Mouse (Mus musculus) left cerebral cortex, adult 8-10 months (tissue): ENCODE results near the gene Dguok. TPM values are rescaled to one million over a fixed set of nuclear protein-coding genes. Genes with fewer than 3 reads are reported as not detected.

Experiments
- DNase-seq, 2 experiments: peaks; one replicate each; pipeline ENCODE4 v3.0.0; 2022; ENCODE audit warnings: low spot score in 2 of 2
- total RNA-seq, 4 experiments: library from RNA; stranded (reverse); gene quantifications; 2 replicates each; pipeline ENCODE4 v1.2.4; 2022

The Dguok gene
- total RNA-seq, 4 experiments from 2014 or later = 23.9 to 35.7 (median 30.9) TPM

GRCm38 (mm10) chr6:83435174-83435573 is 71.6 kb downstream of the Dguok start:
- no peak for DNase-seq

GRCm38 (mm10) chr6:83433546-83433945 is 73.2 kb downstream of the Dguok start:
- no peak for DNase-seq

GRCm38 (mm10) chr6:83432966-83433365 is 73.8 kb downstream of the Dguok start:
- no peak for DNase-seq

Other genes starting within 250 kb of the Dguok start
- gene Mthfd2, start 181.1 kb downstream of the Dguok start, total RNA-seq = 1 to 10 TPM; 5.3 to 8.7 (median 7.0) TPM
- 10 to 100 TPM; 16.8 to 22.9 (median 17.5) TPM for gene Mob1a, start 181.0 kb downstream of the Dguok start, total RNA-seq
- gene Bola3, start 157.8 kb downstream of the Dguok start, total RNA-seq = 10 to 100 TPM; 34.5 to 61.7 (median 53.5) TPM
- 10 to 100 TPM; 54.7 to 62.8 (median 59.4) TPM for gene Tet3, start 47.9 kb downstream of the Dguok start, total RNA-seq
- gene Actg2, start 29.3 kb upstream of the Dguok start, total RNA-seq = not detected
- gene Stambp, start 65.8 kb upstream of the Dguok start, total RNA-seq = 10 to 100 TPM; 32.9 to 39.3 (median 37.3) TPM
- not detected for gene Clec4f, start 149.2 kb upstream of the Dguok start, total RNA-seq
- under 1 TPM in 1 of 4 experiments, not detected in 3; 0.21 TPM for gene Cd207, start 170.9 kb upstream of the Dguok start, total RNA-seq
- gene Vax2, start 204.3 kb upstream of the Dguok start, total RNA-seq = not detected
- not detected for gene Atp6v1b1, start 236.0 kb upstream of the Dguok start, total RNA-seq